Mouse (Mus musculus) intestine, embryonic 16.5 days (tissue): ENCODE measurements around the gene Gsto2. TPM values are rescaled to one million over a fixed set of nuclear protein-coding genes. Genes with fewer than 3 reads are reported as not detected.

Experiments used
- ATAC-seq: fragments of 200-750 bp; cut with Nextera tagmentation; 2 replicates; pipeline ENCODE4 v1.8.0; 2017; ENCODE audit warnings: moderate TSS enrichment, moderate library complexity
- H3K27ac ChIP-seq: fragments of 300-500 bp; sonication (generic); 2 replicates; pipeline ENCODE4 v1.5.1; 2014; ENCODE audit warnings: mild to moderate bottlenecking, low read length
- H3K27me3 ChIP-seq: fragments of 300-500 bp; sonication (generic); replicated peaks from 2 replicates; pipeline ENCODE4 v1.6.1; 2014; ENCODE audit warnings: low read length, control low read depth, mixed read lengths; ENCODE audit not compliant: control insufficient read depth, insufficient read depth
- H3K36me3 ChIP-seq: fragments of 300-500 bp; sonication (generic); 2 replicates; pipeline ENCODE4 v1.6.1; 2014; ENCODE audit warnings: low read length, control low read depth; ENCODE audit not compliant: control insufficient read depth, insufficient read depth
- H3K4me1 ChIP-seq: fragments of 300-500 bp; sonication (generic); 2 replicates; pipeline ENCODE4 v1.6.1; 2014; ENCODE audit warnings: low read length, control low read depth, mixed read lengths; ENCODE audit not compliant: control insufficient read depth, insufficient read depth
- H3K4me2 ChIP-seq: fragments of 300-500 bp; sonication (generic); 2 replicates; pipeline ENCODE4 v1.6.1; 2014; ENCODE audit warnings: low read depth, low read length, control low read depth
- H3K4me3 ChIP-seq: fragments of 300-500 bp; sonication (generic); 2 replicates; pipeline ENCODE4 v1.5.1; 2014; ENCODE audit warnings: mild to moderate bottlenecking, low read length
- H3K9ac ChIP-seq: fragments of 300-500 bp; sonication (generic); 2 replicates; pipeline ENCODE4 v1.6.1; 2014; ENCODE audit warnings: low read depth, low read length
- H3K9me3 ChIP-seq: fragments of 300-500 bp; sonication (generic); 2 replicates; pipeline ENCODE4 v1.6.1; 2016; ENCODE audit warnings: low read length, control low read depth; ENCODE audit not compliant: control insufficient read depth
- WGBS: fragments of 180-500 bp; shearing (Covaris S2); extraction: QIAGEN DNeasy Blood & Tissue Kit; methylation state at CpG from one replicate; pipeline ENCODE4 v1.1.7; 2014; 5-methylcytosine and 5-hydroxymethylcytosine counted together
- polyA plus RNA-seq: library from polyadenylated mRNA; unstranded; fragments of >200 nt; fragmentation: Nextera tagmentation; extraction: Ambion mirVana; gene quantifications from 2 replicates; pipeline ENCODE4 v1.2.1, GENCODE M21; 2015

The Gsto2 gene
- polyA plus RNA-seq, 1 experiment from 2014 or later = 0.68 TPM

DNA sequence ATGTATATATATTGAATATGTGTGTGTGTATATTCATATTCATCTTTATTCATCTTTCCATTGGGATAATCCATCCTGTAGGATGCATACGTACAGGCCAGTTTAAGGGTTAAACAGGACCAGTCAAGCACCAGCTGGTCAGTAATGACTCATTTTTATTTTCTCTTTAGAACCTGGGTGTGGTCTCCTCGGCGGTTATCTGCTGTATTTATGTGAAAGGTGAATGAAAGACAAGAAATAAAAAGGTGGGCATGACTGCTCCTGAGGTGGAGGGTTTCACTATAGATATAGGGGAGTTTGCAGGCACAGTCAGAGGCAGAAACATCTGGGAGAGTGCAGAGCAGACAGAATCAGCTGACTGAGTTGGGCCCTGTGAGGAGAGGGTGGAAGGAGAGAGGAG is 4.2 kb downstream of the Gsto2 start:
- ATAC-seq = no peak
- H3K27me3 ChIP-seq = no peaks in the 10 kb centered on the region
- no peak overlapping the region for H3K27ac ChIP-seq
- no peak overlapping the region for H3K4me3 ChIP-seq
- H3K36me3 ChIP-seq = 0 out of 2 replicates have a peak, but pooled peaks cover under 1% of the 10 kb centered on the region
- 38% methylated on average over 3 of the region's 3 CpGs for WGBS
- H3K4me2 ChIP-seq = no peak overlapping the region
- no peaks in the 10 kb centered on the region for H3K4me1 ChIP-seq
- H3K9me3 ChIP-seq = no peaks in the 10 kb centered on the region
- H3K9ac ChIP-seq = no peak overlapping the region

DNA sequence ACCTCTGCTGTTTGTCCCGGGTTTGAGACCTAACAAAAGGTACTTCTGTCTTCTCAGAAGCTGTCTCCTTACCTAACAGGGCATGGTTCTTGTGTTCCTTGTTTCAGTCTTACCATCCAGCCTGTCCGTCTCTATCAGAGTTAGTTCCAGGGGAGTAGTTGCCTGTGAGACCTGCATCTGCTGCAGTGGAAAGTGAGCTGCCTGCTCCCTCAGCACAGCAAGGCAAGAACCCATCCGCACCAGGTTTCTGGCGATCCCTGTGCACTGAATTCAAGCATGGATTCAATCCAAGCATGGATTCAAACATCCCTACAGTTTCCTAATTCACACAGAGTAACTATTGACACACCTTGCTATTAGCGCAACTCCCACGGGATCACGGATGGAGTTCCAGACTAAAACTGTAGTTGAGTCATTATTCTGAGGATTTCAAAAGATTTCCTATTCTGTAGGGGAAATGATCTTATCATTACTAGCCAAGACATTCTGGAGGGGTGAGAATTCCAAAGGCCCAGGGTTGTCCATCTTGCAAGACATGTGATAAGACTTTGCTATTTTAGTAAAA is 4.8 kb downstream of the Gsto2 start:
- H3K27me3 ChIP-seq = no peaks in the 10 kb centered on the region
- no peak overlapping the region for H3K4me2 ChIP-seq
- no peak for ATAC-seq
- no peaks in the 10 kb centered on the region for H3K4me1 ChIP-seq
- 69% methylated on average over 7 of the region's 7 CpGs for WGBS
- H3K27ac ChIP-seq = no peak overlapping the region
- H3K36me3 ChIP-seq = no peaks in the 10 kb centered on the region
- no peak overlapping the region for H3K4me3 ChIP-seq
- no peaks in the 10 kb centered on the region for H3K9me3 ChIP-seq
- H3K9ac ChIP-seq = no peak overlapping the region

DNA sequence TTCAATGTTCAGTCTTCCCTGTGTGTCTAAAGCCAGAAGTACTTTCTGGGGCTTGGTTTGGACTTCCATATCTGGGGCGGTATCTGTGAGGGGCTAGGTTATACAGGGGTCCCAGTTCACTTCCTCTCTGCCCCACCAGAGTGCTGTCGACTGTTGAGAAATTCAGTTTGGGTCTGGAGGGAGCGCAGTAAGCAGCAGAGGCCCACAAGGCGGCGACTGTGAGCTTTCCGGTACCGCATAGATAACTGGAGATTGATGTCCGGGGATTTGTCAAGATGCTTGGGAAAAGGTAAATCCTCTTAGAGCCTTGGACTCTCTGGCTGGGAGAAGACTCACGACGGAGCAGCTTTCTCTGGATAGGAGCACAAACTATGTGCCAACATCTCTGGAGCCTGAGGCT is 6.2 kb downstream of the Gsto2 start:
- H3K36me3 ChIP-seq = no peaks in the 10 kb centered on the region
- no peak for ATAC-seq
- no peaks in the 10 kb centered on the region for H3K4me1 ChIP-seq
- WGBS = 33% methylated on average over 10 of the region's 10 CpGs
- no peaks in the 10 kb centered on the region for H3K9me3 ChIP-seq
- H3K9ac ChIP-seq = no peak overlapping the region
- H3K27me3 ChIP-seq = no peaks in the 10 kb centered on the region
- no peak overlapping the region for H3K4me3 ChIP-seq
- H3K27ac ChIP-seq = no peak overlapping the region
- H3K4me2 ChIP-seq = no peak overlapping the region

DNA sequence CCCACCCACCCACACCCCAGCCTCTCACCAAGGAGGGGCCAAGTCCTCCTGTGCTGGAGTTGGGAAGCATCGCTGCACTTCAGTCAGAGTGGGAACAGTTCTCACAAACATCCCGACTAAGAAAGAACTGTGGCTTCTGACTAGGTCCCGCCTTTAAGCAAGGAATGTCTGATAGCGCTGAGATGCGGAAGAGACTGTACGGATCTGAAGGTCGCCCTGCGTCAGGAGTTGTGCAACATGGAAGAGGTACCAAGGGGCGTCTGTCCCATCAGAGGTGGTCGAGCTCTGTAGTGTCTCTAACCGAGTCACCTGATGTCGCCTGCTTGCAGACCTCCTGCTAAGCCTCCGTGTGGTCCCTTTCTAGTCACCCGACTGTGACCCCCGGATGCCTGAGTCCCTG is 10.9 kb downstream of the Gsto2 start:
- Histone ChIP-seq H3K27ac (no peak overlapping the region), H3K4me3 (no peak overlapping the region), H3K27me3 (no peaks in the 10 kb centered on the region), H3K4me1 (no peaks in the 10 kb centered on the region), H3K9me3 (no peaks in the 10 kb centered on the region), H3K36me3 (no peaks in the 10 kb centered on the region), H3K4me2 (no peak overlapping the region), H3K9ac (no peak overlapping the region)
- ATAC-seq = peak; percentile 61
- 52% methylated on average over 15 of the region's 15 CpGs for WGBS

DNA sequence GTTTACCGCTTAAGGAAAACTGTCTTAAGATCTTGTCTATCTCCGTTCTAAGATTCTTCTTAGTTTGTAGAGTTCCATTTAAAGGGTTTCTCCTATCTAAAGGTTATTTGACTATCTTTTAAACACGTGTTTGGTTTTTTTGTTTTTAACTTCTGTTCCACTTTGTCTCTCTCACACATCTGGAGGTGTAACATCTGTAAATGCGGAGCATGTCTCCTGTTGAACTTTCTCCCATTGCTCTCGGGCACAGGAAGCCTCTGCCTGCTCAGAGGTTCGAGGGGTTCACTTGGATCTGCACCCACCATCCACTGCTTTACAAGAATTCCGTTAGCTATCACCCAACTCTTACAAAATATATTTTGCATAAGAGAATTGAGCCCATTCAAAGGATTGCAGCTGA is 16.2 kb downstream of the Gsto2 start:
- WGBS = 75% methylated on average over 7 of the region's 7 CpGs

DNA sequence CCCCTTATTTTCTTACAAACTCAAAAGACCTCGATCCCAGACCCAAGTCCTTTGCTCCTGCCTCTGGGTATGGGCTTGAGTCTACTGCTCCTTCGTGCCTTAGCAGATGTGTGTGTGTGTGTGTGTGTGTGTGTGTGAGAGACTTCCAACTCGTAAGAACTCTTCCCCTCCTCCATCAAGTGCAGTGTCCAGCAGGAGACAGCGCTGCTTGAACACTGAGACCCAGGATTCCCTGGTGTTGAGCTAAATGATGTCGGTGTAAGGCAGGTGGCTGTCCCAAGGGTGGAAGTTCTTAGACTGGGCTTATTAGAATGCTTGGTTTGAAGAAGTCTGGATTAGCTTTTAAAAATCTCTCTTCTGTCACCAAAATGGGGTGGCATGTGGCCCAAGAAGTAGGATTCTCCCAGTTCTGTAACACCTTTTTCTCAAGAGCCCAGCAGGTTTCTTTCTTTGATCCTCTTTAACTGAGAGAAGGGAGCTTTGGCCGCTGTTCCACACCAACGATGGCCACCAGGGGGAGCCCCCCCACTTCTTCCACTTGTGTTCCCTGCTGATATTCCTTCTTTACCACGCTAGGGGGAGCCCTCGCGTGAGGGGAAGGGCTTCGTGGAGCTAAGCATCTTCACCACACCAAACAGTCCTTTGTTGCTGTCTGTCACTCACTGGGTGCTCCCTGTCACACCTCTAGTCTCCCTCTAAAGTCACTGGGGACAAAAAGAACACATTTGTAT is 17.0 kb downstream of the Gsto2 start:
- Histone ChIP-seq H3K4me3 (no peak overlapping the region), H3K9ac (no peak overlapping the region), H3K4me1 (no peaks in the 10 kb centered on the region; the same call in 1 of the 2 replicates), H3K27me3 (no peaks in the 10 kb centered on the region), H3K36me3 (no peaks in the 10 kb centered on the region), H3K9me3 (no peaks in the 10 kb centered on the region), H3K27ac (no peak overlapping the region), H3K4me2 (no peak overlapping the region)
- 25% methylated on average over 11 of the region's 11 CpGs for WGBS
- ATAC-seq = peak; percentile 66

More for the DNA sequence above, 16.2 kb downstream of the Gsto2 start:
- Histone ChIP-seq H3K36me3 (no peaks in the 10 kb centered on the region), H3K9me3 (no peaks in the 10 kb centered on the region), H3K9ac (no peak overlapping the region), H3K4me3 (no peak overlapping the region), H3K4me1 (no peaks in the 10 kb centered on the region; the same call in 1 of the 2 replicates), H3K27ac (no peak overlapping the region), H3K27me3 (no peaks in the 10 kb centered on the region), H3K4me2 (no peak overlapping the region)
- ATAC-seq = no peak

DNA sequence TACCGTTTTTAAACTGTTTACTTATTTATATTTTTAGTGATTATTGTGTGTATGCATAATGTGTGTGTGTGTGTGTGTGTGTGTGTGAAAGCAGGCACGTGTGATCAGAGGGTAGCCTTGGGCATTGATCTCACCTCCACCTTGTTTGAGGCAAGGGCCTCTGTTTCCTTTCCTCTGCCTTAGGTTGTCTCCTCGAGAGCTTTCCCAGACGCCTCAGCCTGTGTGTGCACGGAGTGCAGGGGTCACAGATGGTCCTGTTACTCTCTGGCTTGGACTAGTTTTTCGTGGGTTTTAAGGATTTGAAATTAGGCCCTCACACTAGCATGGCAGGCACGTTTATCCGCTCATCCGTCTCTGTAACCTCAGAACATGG is 17.5 kb downstream of the Gsto2 start:
- no peaks in the 10 kb centered on the region; the same call in 1 of the 2 replicates for H3K4me1 ChIP-seq
- no peak overlapping the region for H3K27ac ChIP-seq
- H3K27me3 ChIP-seq = no peaks in the 10 kb centered on the region
- H3K36me3 ChIP-seq = no peaks in the 10 kb centered on the region
- H3K9ac ChIP-seq = no peak overlapping the region
- no peak overlapping the region for H3K4me2 ChIP-seq
- peak; percentile 33; the same call in 1 of the 2 replicates for ATAC-seq
- WGBS = 46% methylated on average over 9 of the region's 9 CpGs
- no peak overlapping the region for H3K4me3 ChIP-seq
- H3K9me3 ChIP-seq = no peaks in the 10 kb centered on the region

DNA sequence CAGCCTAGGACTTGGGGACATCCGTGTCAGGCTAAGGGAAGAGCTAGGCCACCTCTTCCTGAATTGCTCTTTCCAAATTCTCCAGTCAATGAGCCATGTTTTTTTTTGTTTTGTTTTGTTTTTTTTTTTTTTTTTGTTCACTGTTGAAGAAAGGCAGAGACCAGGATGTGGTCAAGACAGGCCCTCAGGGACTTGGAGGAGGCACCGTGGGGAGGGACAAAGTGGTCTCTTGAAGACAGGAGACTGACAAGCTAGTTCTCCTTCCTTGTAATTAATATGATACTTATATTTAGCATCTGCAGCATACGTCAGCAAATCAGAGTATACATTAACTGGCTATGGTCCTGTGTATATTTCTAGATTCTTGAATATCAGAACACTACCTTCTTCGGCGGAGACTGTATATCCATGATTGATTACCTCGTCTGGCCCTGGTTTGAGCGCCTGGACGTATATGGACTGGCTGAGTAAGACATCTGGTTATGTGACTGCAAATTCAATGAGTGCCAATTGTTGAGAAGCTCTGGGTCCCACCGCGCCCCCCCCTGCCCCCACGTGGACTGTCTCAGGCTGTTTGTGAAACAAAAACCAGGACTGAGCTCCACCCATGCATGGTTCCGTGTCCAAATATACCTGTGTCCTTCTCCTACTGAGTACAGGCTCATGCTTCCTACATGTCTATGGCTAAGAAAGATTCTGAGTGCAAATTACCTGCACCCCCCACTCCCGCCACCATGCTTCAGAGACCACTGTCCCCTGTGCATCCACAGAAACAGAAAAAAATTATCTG is 19.2 kb downstream of the Gsto2 start:
- Histone ChIP-seq H3K36me3 (no peaks in the 10 kb centered on the region; the same call in 1 of the 2 replicates), H3K27me3 (no peaks in the 10 kb centered on the region), H3K9ac (no peak overlapping the region), H3K9me3 (no peaks in the 10 kb centered on the region), H3K27ac (no peak overlapping the region), H3K4me3 (no peak overlapping the region), H3K4me1 (no peaks in the 10 kb centered on the region; the same call in 1 of the 2 replicates), H3K4me2 (no peak overlapping the region)
- no peak for ATAC-seq
- 65% methylated on average over 13 of the region's 13 CpGs for WGBS

DNA sequence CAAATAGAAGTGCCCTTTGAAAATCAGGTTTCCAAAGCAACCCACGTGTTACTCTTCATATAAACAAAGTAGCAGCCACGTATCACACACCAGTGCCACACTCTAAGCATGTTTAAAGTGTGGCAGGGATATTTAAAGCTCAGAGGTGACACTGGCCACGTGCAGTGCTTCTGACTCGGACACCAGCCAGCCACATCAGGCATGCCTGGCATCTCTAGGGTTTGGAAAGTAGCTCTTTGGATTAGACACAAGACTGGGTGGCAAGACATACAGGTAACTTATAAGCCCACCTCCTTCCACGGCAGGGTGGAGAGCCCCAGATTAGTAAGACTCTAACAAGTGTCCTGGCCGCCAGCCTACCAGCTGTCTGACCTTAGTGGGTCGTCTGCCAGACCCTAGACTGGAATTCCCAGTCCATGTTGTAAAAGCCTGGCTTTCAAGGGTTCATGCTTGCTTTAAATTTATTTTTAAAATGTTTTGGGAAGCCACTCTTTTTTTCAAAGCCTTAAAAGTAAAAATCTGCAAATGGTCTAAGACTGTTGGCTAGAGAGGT is 19.9 kb downstream of the Gsto2 start:
- Histone ChIP-seq H3K27ac (no peak overlapping the region), H3K9me3 (no peaks in the 10 kb centered on the region), H3K4me2 (no peak overlapping the region), H3K36me3 (no peaks in the 10 kb centered on the region; the same call in 1 of the 2 replicates), H3K4me3 (no peak overlapping the region), H3K4me1 (peaks cover 4% of the 10 kb centered on the region; the same call in 1 of the 2 replicates), H3K27me3 (no peaks in the 10 kb centered on the region), H3K9ac (no peak overlapping the region)
- WGBS = 53% methylated on average over 7 of the region's 7 CpGs
- no peak for ATAC-seq
